Comparison of ENCODE assay signal across 19 mouse cellular contexts in the genomic region with DNA sequence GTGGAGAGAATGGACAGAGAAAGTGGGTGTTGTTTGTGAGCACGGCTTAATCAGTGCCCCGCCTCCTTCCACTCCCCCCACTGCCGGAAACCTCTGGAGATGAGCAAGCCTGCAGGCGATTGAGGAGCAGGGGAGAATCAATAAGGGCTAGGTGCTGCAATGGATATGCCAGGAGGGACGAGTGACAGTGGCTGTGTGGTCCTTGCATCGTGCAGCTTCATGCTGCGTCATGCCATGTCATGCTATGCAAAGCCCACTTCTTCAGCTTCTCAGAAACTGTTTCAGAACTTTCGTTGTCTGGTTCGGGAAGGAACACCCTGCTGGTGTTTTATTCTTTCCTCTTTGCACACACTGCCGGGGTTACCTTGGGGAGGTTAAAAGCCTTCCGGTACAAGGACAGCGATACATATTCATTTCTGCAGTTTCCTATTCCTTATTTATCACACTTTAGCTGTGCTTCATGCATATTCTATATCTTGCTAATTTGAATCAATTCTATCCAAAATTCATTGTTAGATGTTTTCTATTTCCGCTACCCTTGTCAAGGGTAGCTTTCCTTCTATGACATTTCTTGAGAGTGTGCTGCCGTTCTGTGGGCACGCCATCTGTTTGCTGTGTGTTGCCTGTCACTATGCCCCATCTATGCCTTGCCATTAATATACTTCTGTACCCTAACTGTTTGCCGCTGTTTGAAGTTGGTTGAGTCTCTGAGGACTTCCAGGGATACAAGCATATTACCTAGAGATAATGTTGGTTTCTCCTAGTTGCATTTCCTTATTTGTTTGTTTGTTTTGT.
DNase-seq lines count a peak whose midpoint lies in the region; ATAC-seq and TF ChIP-seq lines count a peak whose summit lies in the region.
"Had no signal": no experiment of that assay in that cellular context is flagged by ENCODE, and none has a peak within 500 bp of the region (broad histone marks: within the 10 kb centered on the region; RNA-seq: fewer than 3 reads in every experiment).

No protein-coding gene starts in this region.

- no peak for TF ChIP-seq CTCF in hindbrain, postnatal 0 days (IDR thresholded peaks at IDR 0.05; ENCODE audit: low read depth)
- no peak for TF ChIP-seq CTCF in liver, embryonic 14.5 days (IDR thresholded peaks at IDR 0.05; ENCODE audit: low read depth)

- no peak overlapping the region for H3K27ac ChIP-seq in hindbrain, embryonic 10.5 days
- H3K27ac ChIP-seq in hindbrain, postnatal 0 days: no peak overlapping the region
- no peak overlapping the region for H3K27ac ChIP-seq in liver, embryonic 14.5 days
- H3K27ac ChIP-seq: intestine, embryonic 15.5 days; neural tube, embryonic 15.5 days had no signal

- H3K9ac ChIP-seq in hindbrain, postnatal 0 days (replicated peaks; ENCODE audit: low read length): no peak overlapping the region
- no peak overlapping the region for H3K9ac ChIP-seq in liver, embryonic 14.5 days (replicated peaks)
- H3K9ac ChIP-seq: intestine, embryonic 15.5 days; neural tube, embryonic 15.5 days had no signal

- no peaks in the 10 kb centered on the region for H3K36me3 ChIP-seq in hindbrain, embryonic 10.5 days
- no peaks in the 10 kb centered on the region for H3K36me3 ChIP-seq in hindbrain, postnatal 0 days (ENCODE audit: insufficient read depth, low read length)
- H3K36me3 ChIP-seq in liver, embryonic 14.5 days (replicated peaks; ENCODE audit: control insufficient read depth, insufficient read depth, low read depth): no peaks in the 10 kb centered on the region
- H3K36me3 ChIP-seq: intestine, embryonic 15.5 days; neural tube, embryonic 15.5 days had no signal

- H3K27me3 ChIP-seq in hindbrain, embryonic 10.5 days (ENCODE audit: insufficient read depth, poor library complexity, severe bottlenecking): no peaks in the 10 kb centered on the region
- no peaks in the 10 kb centered on the region for H3K27me3 ChIP-seq in hindbrain, postnatal 0 days (ENCODE audit: insufficient read depth, low read length)
- no peaks in the 10 kb centered on the region for H3K27me3 ChIP-seq in liver, embryonic 14.5 days (ENCODE audit: control insufficient read depth, insufficient read depth, low read length)
- H3K27me3 ChIP-seq: intestine, embryonic 15.5 days; neural tube, embryonic 15.5 days had no signal

- ATAC-seq in hindbrain, postnatal 0 days: no peak
- ATAC-seq in liver, embryonic 14.5 days (ENCODE audit: insufficient read depth): peak; percentile 59; the same call in 1 of the 2 replicates
- no peak for ATAC-seq in frontal cortex, adult (ENCODE audit: low TSS enrichment)
- ATAC-seq: intestine, embryonic 15.5 days had no signal

- H3K4me2 ChIP-seq in hindbrain, postnatal 0 days (ENCODE audit: low read depth, low read length): no peak overlapping the region
- H3K4me2 ChIP-seq in liver, embryonic 14.5 days (ENCODE audit: low read depth): no peak overlapping the region
- H3K4me2 ChIP-seq: heart, embryonic 11.5 days; intestine, embryonic 15.5 days; neural tube, embryonic 15.5 days had no signal

- 66% methylated on average over 16 of the region's 16 CpGs for WGBS in hindbrain, embryonic 10.5 days
- WGBS in hindbrain, postnatal 0 days: 60% methylated on average over 16 of the region's 16 CpGs
- 60% methylated on average over 16 of the region's 16 CpGs for WGBS in liver, embryonic 14.5 days (ENCODE audit: insufficient replicate concordance)

- TF ChIP-seq EP300 in liver, embryonic 14.5 days (IDR thresholded peaks at IDR 0.05; ENCODE audit: low read depth): no peak

- H3K4me3 ChIP-seq in hindbrain, embryonic 10.5 days: no peak overlapping the region
- no peak overlapping the region for H3K4me3 ChIP-seq in hindbrain, postnatal 0 days (ENCODE audit: low read length)
- no peak overlapping the region for H3K4me3 ChIP-seq in liver, embryonic 14.5 days (ENCODE audit: insufficient read depth in 1 of 2, low read depth in 2 of 2, low read length in 2 of 2)
- H3K4me3 ChIP-seq: intestine, embryonic 15.5 days; neural tube, embryonic 15.5 days had no signal

- peaks cover 3% of the 10 kb centered on the region; the same call in 1 of the 2 replicates for H3K4me1 ChIP-seq in hindbrain, embryonic 10.5 days (replicated peaks)
- no peaks in the 10 kb centered on the region for H3K4me1 ChIP-seq in hindbrain, postnatal 0 days (ENCODE audit: insufficient read depth, low read length)
- H3K4me1 ChIP-seq in liver, embryonic 14.5 days (replicated peaks; ENCODE audit: control insufficient read depth in 2 of 2, insufficient read depth in 2 of 2, low read length in 1 of 2): peaks cover 0 to 4% of the 10 kb centered on the region in 2 experiments; a peak in 2 of 4 replicates
- H3K4me1 ChIP-seq: intestine, embryonic 15.5 days; neural tube, embryonic 15.5 days had no signal

- peaks cover 11% of the 10 kb centered on the region; the same call in 1 of the 2 replicates for H3K9me3 ChIP-seq in hindbrain, embryonic 10.5 days
- peaks cover 5% of the 10 kb centered on the region; the same call in 1 of the 2 replicates for H3K9me3 ChIP-seq in hindbrain, postnatal 0 days (ENCODE audit: low read length)
- no peaks in the 10 kb centered on the region for H3K9me3 ChIP-seq in liver, embryonic 14.5 days (ENCODE audit: control insufficient read depth, low read length)
- H3K9me3 ChIP-seq: intestine, embryonic 15.5 days had no signal

- DNase-seq in hindbrain, embryonic 10.5 days (ENCODE audit: low spot score): peak; percentile 3
- no peak for DNase-seq in hindbrain, postnatal 0 days (ENCODE audit: low spot score)
- DNase-seq in CD4-positive helper T cell, adult 2 months (ENCODE audit: low read depth, low spot score): peak; percentile 16
- DNase-seq in embryo, embryonic 11 days: peak; percentile 21
- DNase-seq in liver, embryonic 14.5 days (ENCODE audit: low read depth in 3 of 3, low spot score in 3 of 3): no peak
- no peak for DNase-seq in layer of hippocampus, adult 8-10 months (ENCODE audit: low spot score in 2 of 2)
- no peak for DNase-seq in kidney, adult 18-20 months
- DNase-seq: adrenal gland, postnatal 25 days; cerebellum, adult 9-11 months; gastrocnemius, postnatal 25 days; heart, postnatal 36 days; kidney, postnatal 14 days; lung, postnatal 14 days; spleen, adult 18-20 months; thymus, postnatal 36 days had no signal

Comparison
In these comparisons a context has a peak if more than half of its experiments do, and no peak if none do; other contexts are left out.
1. DNase-seq: peak in hindbrain, embryonic 10.5 days (single experiment), CD4-positive helper T cell, adult 2 months (single experiment) and embryo, embryonic 11 days (single experiment); none in hindbrain, postnatal 0 days (single experiment), liver, embryonic 14.5 days (0 of 3), layer of hippocampus, adult 8-10 months (0 of 2) and kidney, adult 18-20 months (single experiment).